Mouse (Mus musculus) thymus, postnatal 0 days (tissue): Measurements from ENCODE around the gene Itga5. TPM values are rescaled to one million over a fixed set of nuclear protein-coding genes. Genes with fewer than 3 reads are reported as not detected.

Experiments
- DNase-seq: peaks from one replicate; pipeline ENCODE4 v3.0.0-alpha.2; 2015; ENCODE audit warnings: low spot score
- polyA plus RNA-seq: library from polyadenylated mRNA; unstranded; fragments of >200 nt; fragmentation: Nextera tagmentation; extraction: Ambion mirVana; gene quantifications from 2 replicates; pipeline ENCODE4 v1.2.1, GENCODE M21; 2015

Itga5 gene
- polyA plus RNA-seq, 1 experiment from 2014 or later: 10.5 TPM

- DNase-seq: peak; percentile 19
Measured at GRCm38 (mm10) chr15:103340786-103341185, 25.8 kb downstream of the Itga5 start.

- DNase-seq: peak; percentile 88
Measured at GRCm38 (mm10) chr15:103339961-103340337, 26.6 kb downstream of the Itga5 start, which contains the start of gene Zfp385a. Gene Zfp385a, minus strand, starts transcription at chr15:103340093.

DNA sequence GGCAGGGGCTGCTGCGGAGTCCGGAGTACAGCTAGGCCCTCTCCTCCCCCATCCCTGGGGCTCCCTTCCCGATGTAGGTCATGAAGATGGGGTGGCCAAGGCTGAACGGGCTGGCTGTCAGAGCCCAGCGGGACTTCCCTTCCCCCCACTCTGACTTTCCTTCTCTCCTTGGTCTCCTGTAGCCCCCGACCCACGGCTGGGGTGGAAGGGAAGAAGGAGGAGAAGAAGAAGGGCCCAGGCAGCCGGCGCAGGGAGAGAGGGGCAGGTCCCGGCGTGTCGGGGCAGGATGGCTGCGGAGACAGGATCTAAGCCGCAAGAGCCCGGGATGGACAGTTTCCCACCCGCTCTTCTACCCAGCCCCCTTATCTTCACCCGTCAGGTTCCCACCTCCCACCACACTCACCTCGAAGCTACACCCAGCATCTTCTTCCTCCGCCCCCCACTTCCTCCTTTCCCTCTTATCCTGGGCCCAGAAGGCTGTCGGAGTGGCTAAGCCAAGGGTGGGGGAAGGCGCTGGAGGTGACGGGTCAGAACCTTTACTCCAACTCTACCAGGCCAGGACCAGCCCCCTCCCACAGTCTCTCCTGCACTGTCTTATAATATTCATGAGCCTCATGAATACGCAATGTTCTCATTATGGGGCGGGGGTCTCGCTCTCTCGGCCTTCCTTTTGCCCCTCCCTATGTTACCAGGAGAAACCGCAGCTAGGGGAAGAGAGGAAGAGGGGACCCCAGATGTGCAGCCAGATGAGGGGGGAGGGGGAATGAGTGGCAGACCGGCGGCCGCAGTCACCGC lies 27.2 kb downstream of the Itga5 start:
- peak; percentile 42 for DNase-seq

DNA sequence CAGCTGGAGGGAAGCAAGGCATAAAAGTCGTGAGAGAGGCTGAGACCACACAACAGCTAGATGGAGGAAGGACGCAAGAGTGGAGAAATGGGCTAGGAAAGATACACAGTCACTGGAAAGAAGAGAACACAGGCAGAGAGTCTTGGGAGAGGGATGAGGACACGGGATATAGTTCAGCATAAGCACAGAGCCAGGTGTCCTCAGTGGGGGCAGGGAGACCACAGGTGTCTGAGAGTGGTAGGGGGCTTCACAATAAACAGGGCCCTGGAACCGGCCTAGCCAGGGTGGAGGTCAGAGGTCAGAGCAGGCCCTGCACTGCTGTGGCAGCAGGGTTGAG lies 27.8 kb downstream of the Itga5 start:
- no peak for DNase-seq

DNA sequence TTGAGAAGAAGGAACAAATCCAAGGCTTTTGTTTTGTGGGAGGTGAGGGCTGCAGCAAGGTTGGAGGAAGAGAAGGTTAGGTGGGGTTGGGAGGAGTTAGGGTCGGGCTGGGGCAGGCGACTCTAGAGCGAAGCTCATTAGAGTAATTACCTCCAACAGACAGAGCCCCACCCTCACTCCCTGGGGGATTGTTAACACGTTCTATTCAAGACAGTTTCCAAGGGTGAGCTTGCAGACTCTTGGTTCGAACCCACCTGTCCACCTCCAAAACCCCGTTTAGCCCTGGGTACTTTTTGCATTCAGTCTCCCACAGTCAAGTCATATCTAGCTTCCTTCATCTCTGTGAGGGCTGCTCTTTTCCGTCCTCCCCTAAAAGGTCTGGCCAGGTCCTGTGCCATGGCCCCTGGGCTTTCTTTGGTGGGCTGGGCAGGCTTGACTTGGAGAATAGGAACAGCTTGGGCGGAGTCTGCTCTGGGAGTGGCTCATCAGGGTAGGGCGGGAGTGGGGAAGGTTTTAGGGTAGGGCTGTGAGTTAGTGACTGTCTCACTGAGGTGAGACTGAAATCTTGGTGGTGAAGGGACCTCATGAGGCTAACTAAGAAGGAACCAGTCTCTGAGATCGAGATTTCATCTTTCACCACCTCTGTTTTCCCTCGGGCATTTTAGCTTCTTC lies 29.4 kb downstream of the Itga5 start:
- no peak for DNase-seq

DNA sequence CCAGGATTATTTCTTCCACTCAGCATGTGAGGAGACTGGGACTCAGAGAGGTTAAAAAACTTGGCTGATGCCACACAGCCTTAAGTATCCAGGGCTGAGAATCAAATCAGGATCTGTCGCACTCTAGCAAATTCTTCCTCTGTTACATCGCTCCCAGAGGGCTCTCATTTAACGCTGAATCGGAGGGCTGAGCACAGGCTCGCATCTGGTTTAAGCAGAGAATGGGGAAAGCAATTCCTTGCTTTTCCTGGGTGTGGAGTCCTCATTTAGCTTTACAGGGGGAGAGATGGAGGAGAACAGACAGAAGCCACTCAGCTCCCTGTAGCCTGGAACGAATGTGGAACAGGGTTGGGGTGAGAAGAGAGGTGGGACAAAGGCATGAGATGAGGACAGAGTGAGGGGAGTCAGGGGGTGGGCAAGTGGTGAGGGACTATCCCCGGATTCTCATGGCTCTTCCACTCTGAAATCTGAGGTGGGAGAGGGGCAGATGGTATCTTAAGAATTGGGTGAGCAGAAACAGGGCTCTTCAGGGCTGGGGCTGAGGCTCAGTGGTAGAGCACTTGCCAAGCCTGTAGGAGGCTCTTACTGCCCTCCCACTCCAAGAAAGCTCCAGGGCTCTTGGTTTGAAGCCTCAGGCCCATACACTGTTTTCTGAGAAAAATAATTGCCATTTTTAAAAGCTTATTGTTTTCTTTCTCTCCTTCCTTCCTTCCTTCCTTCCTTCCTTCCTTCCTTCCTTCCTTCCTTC lies 30.9 kb downstream of the Itga5 start:
- no peak for DNase-seq

DNA sequence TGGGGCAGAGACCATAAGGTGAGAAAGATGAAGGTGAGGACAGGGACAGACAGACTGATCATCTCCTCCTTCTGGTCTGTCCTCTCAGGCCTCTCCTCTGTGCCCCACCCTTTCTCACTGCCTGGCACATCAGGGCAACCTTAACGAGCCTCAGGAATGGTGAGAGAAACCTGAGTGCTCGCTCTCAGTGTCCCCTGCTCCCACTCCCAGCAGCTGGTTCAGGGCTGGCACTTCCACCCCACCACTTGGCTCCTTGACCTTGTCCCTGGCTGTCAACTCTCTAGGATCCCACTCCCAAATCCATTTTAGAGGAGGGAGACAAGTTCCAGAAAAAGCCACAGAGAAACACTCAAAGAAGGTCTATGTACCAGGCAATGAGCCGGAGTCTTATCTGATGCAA lies 31.5 kb downstream of the Itga5 start:
- no peak for DNase-seq

DNA sequence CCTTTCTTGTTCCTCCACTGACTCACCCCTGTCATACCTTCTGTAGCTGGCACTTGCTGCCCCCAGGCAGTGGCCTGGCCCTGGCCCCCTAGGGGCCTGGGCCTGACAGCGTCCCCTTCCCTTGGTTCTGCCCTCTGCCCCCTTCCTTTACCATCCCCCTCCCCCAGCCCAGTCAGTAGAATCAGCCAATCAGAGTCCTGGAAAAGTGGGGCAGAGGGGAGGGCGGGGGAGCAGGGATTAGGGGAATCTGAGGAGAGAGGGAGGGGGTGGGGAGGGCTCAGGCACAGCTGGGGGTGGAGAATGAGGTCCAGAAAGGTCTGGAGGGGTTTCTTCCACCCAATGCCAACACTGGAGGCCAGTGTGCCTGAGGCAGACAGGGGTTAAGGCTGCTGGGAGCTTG lies 32.4 kb downstream of the Itga5 start:
- DNase-seq: no peak

- no peak for DNase-seq
Measured at GRCm38 (mm10) chr15:103333738-103334137, 32.8 kb downstream of the Itga5 start.

GRCm38 (mm10) chr15:103333081-103333615 lies 33.4 kb downstream of the Itga5 start:
- DNase-seq: no peak

DNA sequence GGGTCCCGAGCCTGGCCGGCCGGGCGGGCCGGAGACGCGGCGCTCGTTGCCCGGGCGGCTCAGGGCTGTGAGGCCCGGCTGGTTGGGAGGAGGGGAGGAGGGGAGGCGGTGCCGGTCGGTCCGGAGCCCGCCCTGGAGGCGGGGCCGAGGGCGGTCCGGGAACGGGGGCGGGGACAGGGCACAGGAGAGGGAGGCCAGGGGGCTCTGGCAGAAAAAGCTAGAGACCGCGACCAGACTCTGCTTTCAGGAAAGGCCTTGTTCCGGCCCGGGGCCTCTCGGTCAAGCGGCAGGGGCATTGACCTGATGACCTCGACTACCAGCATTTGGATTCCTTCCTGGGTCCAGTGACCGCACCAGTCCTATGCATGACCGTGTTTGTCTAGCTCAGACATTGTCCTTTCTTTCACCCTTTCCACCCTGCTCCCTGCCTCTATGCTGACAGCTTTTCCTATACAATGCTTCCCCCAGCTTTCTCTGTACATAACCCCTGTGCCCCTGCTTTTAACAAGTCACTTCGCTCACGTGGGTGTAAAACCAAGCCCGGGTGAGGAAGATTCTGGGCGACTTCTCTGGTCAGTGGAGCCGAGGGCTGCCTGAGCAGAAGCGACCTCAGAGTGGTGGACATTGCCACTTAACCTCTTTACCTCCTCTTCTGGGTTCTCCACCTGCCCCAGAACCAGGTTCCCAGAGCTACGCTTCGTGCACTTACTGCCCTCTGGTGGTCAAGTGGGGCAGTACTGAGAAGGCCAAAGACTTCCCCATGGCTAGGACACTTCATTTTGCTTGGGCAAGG lies 42.9 kb downstream of the Itga5 start:
- DNase-seq: peak; percentile 76

DNA sequence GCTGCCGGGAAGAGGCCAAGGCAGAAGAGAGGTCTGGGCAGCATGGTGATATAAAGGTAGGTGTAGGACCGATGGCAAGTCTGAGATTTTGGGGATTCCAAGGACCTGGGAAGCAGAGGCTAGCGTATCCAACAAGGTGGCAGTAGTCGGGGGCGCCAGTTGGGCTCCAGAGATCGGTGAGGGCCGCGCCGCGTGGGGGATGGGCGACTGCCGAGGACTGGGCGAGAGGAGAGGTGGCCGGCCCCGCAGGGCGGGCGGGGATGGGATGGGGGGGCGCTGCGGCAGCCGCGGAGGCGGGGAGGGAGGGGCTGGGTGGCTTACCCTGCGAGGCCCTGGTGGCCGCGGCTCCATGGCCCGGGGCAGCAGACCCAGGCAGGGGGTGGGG lies 43.5 kb downstream of the Itga5 start:
- DNase-seq: no peak

- DNase-seq: no peak
Measured at GRCm38 (mm10) chr15:103322396-103322795, 44.2 kb downstream of the Itga5 start.

DNA sequence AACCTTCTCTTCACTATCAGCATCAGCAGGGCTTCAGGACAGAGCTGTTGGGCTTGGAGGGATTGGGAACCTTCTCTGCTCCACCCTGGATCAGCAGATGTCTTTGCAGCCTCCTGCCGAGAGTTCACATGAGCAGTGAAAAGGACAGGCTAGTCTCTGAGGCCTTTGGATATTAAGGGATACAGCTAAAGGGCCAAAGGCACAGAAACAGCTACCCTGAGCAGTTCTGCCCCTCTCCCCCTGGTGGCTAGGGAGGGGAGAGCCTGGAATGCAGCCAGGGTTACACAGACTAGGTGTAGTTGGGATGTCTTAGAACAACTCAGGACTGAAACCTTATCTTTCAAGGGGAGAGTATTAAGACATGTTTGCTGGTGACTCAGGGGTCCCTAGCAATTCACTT lies 45.5 kb downstream of the Itga5 start:
- peak; percentile 40 for DNase-seq

DNA sequence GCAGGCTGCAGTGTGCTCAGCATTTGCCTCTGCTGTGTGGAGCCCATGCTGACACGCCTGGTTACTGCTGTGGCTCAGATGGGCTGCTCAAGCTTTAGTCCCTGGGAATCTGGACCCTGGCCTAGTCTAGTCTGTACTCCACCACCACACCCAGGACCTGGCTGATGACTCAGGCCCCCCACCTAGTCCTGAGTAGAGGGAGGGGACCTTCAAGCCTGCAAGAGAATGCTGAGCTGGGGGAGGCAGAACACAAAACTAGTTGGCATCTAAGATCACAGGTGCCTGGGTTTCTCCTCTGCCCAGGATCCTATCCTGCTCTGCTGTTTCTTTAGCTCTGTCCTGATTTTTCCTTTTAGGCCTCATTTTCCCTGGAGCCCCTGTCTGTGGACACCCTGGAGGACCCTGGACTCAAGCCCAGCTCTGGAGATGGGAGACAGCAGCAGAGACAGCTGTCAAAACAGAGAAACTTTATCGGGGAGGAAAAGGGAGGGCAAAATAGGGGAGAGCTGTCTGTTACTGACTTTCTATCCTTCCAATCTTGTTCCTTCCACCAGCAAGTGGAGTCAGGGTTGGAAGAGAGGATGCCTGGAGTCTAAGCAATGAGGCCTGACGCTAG lies 48.3 kb downstream of the Itga5 start:
- no peak for DNase-seq

DNA sequence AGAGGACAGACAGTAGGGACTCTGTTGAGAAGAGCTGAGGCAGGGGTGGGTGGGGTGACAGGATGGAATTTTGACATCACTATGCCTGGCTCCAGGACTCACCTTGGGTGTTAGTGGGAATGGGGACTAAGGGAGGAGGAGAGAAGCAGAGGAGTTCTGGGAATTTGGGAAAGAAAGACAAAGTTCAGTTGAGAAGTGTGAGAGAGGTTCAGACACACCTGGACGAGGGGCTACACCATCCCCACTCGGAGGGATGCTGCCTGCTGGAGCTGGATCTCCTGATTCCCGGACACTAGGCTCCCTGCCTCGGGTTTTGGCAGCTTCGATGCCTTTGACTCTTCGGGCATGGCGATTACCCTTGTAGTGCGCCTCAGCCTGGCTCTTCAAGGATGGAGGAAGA lies 48.8 kb downstream of the Itga5 start:
- no peak for DNase-seq

- no peak for DNase-seq
Measured at GRCm38 (mm10) chr15:103317120-103317519, 49.4 kb downstream of the Itga5 start.

DNA sequence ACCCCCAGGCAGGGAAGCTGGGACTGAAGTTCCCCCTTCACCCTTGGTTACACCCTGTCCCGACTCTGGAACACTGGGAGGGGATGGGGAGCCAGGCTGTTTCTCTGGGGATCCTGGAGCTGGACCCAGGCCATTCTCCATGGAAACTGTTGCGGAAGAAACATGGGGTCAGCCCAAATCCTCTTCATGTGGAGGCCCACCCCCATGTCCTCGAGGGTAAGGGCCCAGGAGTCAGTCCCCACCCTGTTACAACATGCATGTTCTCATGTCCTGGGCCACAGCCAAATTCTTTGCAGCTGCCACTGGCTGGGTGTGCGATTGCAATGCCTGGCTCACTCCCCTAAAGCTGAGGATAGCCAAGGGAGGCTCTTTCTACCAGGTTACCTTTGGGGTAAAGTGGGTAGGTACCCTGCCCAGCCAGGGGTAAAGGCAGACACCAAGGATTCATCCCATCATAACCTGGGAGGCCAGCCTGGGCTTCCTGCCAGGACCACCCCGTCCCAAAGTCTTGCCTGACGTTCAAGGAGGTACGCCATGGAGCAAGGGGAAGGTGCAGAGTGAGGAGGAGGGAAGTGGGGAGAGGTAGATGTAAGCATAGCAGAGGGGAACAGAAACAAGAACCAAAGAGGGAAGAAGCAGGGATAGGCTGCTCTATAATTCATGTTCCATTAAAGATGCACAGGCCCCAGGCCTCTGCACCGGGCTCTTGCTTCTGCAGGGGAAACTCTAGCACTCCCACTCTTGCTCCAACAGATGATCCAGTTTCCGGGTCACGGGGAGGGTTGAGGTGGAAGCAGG lies 50.4 kb downstream of the Itga5 start:
- DNase-seq: no peak

- DNase-seq: no peak
Measured at GRCm38 (mm10) chr15:103315011-103315502, 51.5 kb downstream of the Itga5 start.

DNA sequence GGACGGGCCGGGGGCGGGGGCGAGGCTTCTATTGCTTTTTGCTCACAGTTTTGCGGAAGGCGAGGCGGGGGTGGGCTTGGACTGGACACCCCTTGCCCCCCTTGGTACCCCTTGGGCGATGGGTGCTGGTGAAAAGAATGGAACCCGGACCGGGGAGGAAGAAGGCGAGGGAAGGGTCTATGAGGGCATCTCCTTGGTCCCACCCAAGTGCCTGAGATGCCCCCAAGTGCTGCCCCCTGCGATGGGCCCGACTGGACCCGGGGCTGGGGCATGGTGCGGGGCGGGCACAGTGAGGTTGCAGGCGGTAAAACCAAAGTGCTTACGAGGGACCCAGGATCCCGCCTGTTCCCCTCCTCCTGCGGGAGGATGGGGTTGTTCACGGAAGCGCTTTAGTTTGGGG lies 52.4 kb downstream of the Itga5 start:
- no peak for DNase-seq
